Mouse (Mus musculus): Measurements from ENCODE around the gene Cntnap5c.

DNA sequence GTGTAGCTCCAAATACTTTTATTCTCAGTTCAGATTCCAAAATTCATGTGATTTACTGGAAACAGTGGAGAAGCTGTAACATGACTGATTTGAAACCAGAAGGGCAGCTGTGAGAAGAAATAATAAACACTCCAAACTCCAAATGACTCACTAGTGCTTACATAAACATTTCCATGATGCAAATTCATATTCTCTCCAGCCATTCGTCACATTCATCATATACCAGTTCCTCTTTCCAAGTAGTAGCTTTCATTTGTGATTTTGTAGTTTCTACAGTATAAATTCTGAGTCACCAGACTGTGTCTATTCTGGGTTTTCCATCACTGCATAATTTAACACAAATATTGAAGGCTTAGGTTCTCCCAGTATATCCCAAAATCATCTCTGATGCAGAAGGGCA, 31.8 kb downstream of the Cntnap5c start:
- TF ChIP-seq CTCF (IDR thresholded peaks at IDR 0.05; ENCODE audit: borderline replicate concordance, control insufficient read depth, extremely low read depth, insufficient read depth, low read length, poor library complexity) (no peak), POLR2A (IDR thresholded peaks at IDR 0.05; ENCODE audit: control insufficient read depth, extremely low read depth, insufficient read depth, low read length, poor library complexity) (no peak)

All from thymus, adult 2 months (tissue).